Mouse (Mus musculus): ENCODE measurements at regions not wholly inside any gene's neighbourhood (a gene's known extent, or its start where the extent isn't known, plus 50 kb on each side); places are given as distances from the start of the nearest gene placed in this dataset.

DNA sequence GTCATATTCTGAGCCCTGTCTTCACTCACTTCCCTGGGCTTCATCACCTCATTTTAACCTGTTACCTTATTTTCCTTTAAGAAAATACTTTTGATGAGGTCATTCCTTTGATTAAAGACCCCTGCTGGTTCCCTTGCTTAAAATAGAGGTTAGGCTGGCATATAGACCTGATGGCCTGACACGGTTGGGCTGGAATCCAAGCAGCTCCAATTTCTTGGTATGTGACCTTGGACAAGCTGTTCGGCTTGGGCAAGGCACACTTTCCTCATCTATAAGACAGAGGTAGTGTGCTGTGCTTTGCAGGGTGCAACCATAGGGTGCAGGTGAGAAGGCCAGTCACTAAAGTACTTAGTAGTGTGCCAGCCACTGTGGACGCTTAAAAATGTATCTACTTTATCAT lies 183.8 kb upstream of the Klf12 start:
- CTCF ChIA-PET = no interaction called here
- POLR2A ChIA-PET = interaction anchor here in 1 of 4 experiments (0.7 kb wide), 1 partner anchor 8 kb away, joined by 3 read pairs; no protein-coding TSS in a partner anchor

- ChIA-PET CTCF (no interaction called here), POLR2A (interaction anchor here in 1 of 4 experiments (0.6 kb wide), 1 partner anchor 590 kb away, joined by 3 read pairs; no protein-coding TSS in a partner anchor)
These were observed 177.8 kb upstream of the Klf12 start for GRCm38 (mm10) chr14:100462321-100462720.

- CTCF ChIA-PET = no interaction called here
- POLR2A ChIA-PET = no interaction called here
These were observed 176.9 kb upstream of the Klf12 start for GRCm38 (mm10) chr14:100461141-100462043.

DNA sequence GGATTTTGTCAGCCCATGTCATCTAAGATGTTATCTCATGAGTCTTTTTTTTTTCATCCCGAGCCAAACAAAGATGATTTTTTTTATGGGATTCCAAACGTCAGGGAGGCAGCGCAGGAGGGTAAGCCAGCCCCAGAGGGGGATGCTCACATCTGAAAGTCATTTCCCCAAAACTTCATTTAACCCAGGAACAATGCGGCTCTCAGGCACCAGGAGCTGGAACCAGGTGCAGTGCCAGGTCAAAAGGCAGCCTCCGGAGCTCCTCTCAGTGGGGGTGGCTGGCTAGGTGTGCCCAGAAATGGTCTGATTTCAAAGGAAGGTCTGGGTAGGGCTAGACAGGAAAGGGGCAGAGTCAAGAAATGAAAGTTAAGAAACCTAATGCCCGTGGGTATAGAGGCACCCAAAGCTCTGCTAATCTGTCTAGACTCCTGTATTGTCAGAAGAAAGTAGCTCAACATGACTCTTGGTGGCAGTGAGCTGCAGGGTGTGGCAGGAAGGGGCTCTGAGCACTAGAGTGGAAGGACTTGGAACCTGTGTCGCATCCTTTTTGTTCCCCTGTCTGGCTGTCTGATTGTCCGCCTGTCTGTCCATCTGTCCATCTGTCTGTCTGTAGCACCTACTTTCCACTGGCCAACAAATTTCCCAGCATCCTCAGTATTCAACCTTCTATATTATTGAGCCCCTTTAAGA lies 175.3 kb upstream of the Klf12 start:
- CTCF ChIA-PET = interaction anchor here in 2 of 4 experiments (0.5 to 0.7 kb wide), 3 partner anchors 46 to 390 kb away, joined by 3 to 4 read pairs (median 4); no protein-coding TSS in a partner anchor

DNA sequence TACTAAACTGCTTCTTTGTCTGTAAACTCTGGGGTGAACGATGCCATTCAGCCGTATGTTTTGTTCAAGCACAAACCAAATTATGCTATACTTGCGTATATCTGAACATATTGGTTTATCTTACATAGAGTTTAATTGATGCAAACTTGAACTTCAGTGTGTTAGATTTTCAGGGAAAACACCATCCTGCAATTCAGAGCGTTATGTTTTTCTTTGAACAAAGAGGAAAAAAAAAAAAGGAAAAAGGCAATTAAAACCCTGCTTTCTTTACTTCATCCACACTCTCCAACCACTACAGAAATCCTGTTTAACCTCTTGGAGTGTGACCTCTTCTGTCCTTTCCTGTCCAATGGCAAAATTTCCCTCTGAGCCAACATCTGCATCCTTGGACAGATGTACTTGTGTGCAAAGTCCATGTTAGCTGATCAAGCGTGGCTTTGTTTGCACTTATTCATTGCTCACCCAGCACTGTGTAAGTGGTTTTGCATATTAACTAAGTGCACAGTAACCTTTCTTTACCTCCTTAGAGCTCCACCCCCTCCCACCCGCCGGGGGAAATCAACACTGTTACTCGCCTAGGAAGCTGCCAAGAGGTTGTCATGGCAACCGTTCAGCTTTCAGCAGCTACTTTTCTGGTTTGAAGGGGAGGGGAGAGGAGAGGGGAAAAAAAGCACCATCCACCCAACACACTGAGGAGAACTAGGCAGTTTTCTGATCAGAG lies 174.4 kb upstream of the Klf12 start:
- CTCF ChIA-PET = interaction anchor here in 2 of 4 experiments (0.7 kb wide), 2 partner anchors 531 to 574 kb away, joined by 3 to 9 read pairs; no protein-coding TSS in a partner anchor
- POLR2A ChIA-PET = interaction anchor here in 3 of 4 experiments (0.6 to 0.9 kb wide), 5 partner anchors 21 to 388 kb away, joined by 3 to 11 read pairs (median 3); no protein-coding TSS in a partner anchor

More for the DNA sequence above, 175.3 kb upstream of the Klf12 start:
- POLR2A ChIA-PET = interaction anchor here (0.6 to 0.9 kb wide), 4 partner anchors 22 to 388 kb away, joined by 3 read pairs; no protein-coding TSS in a partner anchor

GRCm38 (mm10) chr14:100457870-100458726 lies 173.6 kb upstream of the Klf12 start:
- POLR2A ChIA-PET = interaction anchor here in 3 of 4 experiments (0.6 to 0.9 kb wide), 3 partner anchors 26 to 145 kb away, joined by 3 to 11 read pairs (median 3); no protein-coding TSS in a partner anchor
- CTCF ChIA-PET = interaction anchor here in 3 of 4 experiments (0.7 kb wide), 3 partner anchors 17 to 573 kb away, joined by 3 to 9 read pairs (median 3); no protein-coding TSS in a partner anchor

DNA sequence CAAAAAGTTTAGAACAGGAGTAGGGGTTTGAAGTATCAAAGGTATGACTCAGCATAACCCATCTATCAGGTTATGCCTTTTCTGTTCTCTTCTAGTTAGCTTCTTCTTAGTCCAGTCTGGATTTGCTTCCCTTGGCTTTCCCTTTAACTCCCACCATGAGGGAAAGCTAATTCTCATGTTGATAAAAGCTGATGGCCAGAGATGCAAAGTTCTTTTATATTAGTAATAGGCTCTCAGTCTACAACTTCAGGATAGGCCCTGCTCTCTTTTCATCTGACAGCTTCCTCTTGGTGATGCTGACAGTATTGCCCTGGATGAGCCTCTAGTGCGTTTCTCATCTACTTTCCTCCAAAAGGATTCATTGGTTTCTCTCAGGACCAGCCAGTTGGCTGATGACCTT lies 161.7 kb upstream of the Klf12 start:
- CTCF ChIA-PET = no interaction called here
- POLR2A ChIA-PET = no interaction called here

DNA sequence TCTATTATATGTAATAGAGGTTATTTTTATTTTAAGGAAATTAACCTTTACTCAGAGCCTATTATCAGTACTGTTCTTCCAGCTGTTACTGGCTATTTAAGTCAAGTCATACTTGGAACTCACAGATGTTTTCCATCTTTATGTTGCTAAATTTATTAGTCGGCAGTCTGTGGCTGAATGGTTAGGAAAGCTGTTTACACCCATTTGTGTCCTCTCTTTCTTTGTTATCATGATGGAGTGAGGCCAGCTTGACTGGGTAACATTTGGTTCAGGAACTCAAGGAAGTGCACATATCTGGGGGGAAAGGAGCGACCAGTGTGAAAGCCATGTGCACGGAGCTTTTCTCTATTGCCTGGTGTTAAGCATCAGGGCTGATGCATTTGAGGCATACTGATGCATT lies 160.4 kb upstream of the Klf12 start:
- ChIA-PET CTCF (no interaction called here), POLR2A (interaction anchor here in 1 of 4 experiments (1.0 kb wide), 1 partner anchor 242 kb away, joined by 3 read pairs; no protein-coding TSS in a partner anchor)

DNA sequence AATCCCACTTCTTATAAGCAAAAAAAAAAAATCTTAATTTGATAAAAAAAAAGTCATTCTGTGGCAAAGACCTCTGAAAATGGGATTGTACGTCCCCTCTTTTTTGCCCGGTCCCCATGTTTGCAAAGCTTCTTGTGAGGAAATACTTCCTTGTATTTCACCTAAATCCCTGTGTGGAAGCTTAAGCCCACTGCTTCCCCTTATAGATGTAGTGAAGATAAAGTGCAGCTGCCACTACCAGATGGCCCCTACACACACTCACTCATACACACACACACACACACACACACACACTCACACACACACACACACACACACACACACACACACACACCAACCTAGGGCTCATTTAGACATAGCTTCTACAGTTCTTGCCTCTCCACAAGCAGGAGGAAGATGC lies 159.6 kb upstream of the Klf12 start:
- ChIA-PET CTCF (no interaction called here), POLR2A (interaction anchor here in 2 of 4 experiments (0.6 to 1.0 kb wide), 2 partner anchors 243 to 468 kb away, joined by 3 read pairs; no protein-coding TSS in a partner anchor)

DNA sequence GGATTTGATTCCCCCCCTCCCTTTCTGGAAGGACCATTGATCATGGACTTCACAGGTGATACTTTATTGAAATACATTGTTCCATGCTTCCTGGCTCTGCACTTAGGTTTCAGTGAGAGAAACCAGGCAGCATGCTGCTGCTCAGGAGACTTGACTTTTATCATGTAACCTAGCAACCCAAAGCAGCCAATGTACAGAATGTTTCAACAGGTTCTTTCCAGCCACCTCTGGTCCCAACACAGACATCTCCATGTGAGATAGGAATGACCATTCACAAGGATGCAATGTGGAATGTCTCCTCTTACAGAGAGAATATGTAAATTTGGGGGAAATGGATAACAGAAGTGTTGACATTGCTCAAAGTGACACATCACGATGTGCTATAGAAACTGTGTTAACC lies 153.1 kb upstream of the Klf12 start:
- POLR2A ChIA-PET = no interaction called here
- CTCF ChIA-PET = no interaction called here

GRCm38 (mm10) chr14:100429662-100430061 lies 145.2 kb upstream of the Klf12 start:
- POLR2A ChIA-PET = no interaction called here
- CTCF ChIA-PET = no interaction called here

- ChIA-PET CTCF (interaction anchor here in 1 of 4 experiments (1.1 kb wide), 1 partner anchor 61 kb away, joined by 3 read pairs; no protein-coding TSS in a partner anchor), POLR2A (no interaction called here)
These were observed 141.9 kb upstream of the Klf12 start for GRCm38 (mm10) chr14:100426399-100426798.

DNA sequence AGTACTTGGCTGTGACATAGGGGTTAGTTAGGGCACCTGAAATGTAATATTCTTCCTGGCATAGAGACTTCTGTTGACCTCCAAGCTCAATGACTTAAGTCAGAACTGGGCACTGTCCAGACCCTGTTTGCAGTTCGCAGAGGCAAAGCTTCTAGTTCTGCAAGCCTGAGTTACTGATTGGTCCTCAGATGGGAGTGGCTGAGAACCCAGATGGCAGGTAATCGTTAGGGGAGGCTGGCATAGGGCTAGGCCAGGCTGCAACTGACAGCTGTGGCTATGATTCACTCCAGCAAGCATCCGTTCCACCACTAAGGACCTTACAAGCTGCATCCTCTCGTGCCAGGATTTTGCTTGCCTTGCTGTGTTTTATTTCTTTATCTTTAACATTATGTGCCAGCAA lies 139.3 kb upstream of the Klf12 start:
- ChIA-PET POLR2A (interaction anchor here in 1 of 4 experiments (1.1 kb wide), 1 partner anchor 9 kb away, joined by 4 read pairs; no protein-coding TSS in a partner anchor), CTCF (no interaction called here)

- ChIA-PET CTCF (no interaction called here), POLR2A (interaction anchor here in 1 of 4 experiments (1.0 kb wide), 1 partner anchor 137 kb away, joined by 3 read pairs; the partner anchor contains the start of gene Klf12)
These were observed 137.2 kb upstream of the Klf12 start for GRCm38 (mm10) chr14:100421666-100422065.

DNA sequence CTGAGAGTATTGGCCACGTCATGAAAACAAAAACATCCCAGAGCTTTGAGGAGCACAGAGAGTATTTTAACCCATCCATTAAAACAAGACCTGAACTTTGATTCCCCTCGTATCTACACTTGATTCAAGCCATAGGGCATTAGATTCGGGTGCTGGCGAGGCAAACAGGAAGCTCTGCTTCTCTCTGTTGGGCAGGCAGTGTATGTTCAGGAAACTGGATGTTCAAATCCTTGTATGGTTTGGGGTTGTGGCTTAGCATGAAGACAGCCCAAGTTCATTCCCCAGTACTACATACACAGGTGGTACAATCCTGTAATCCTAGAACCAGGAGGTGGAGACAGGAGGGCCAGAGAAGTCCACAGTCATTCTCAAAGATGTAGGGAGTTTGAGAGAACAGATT lies 130.6 kb upstream of the Klf12 start:
- CTCF ChIA-PET = no interaction called here
- POLR2A ChIA-PET = interaction anchor here in 1 of 4 experiments (1.3 kb wide), 1 partner anchor 9 kb away, joined by 4 read pairs; no protein-coding TSS in a partner anchor

GRCm38 (mm10) chr14:100412211-100412610 lies 127.7 kb upstream of the Klf12 start:
- POLR2A ChIA-PET = no interaction called here
- CTCF ChIA-PET = no interaction called here

GRCm38 (mm10) chr14:100397191-100397590 lies 112.7 kb upstream of the Klf12 start:
- ChIA-PET POLR2A (interaction anchor here in 1 of 4 experiments (0.9 kb wide), 1 partner anchor 25 kb away, joined by 3 read pairs; no protein-coding TSS in a partner anchor), CTCF (no interaction called here)
